Mouse (Mus musculus) cerebral cortex, adult 2 months (tissue): Measurements from ENCODE around the gene Trpm2.

Experiments used
- WGBS: fragments of 180-500 bp; shearing (Covaris S2); methylation state at CpG from one replicate; pipeline ENCODE4 v1.1.7; 2018; 5-methylcytosine and 5-hydroxymethylcytosine counted together

Trpm2 gene

GRCm38 (mm10) chr10:77978351-77979350 is 8.3 kb upstream of the Trpm2 start, which contains the start of gene 1810043G02Rik:
Gene 1810043G02Rik, plus strand, starts transcription at chr10:77978524.
- WGBS, result under 1% methylated on average over 57 of the region's 57 CpGs

- WGBS, result 70% methylated on average over 8 of the region's 8 CpGs
These were observed 6.2 kb upstream of the Trpm2 start for GRCm38 (mm10) chr10:77976458-77977150.

- 56% methylated on average over 4 of the region's 4 CpGs for WGBS
These were observed 5.3 kb upstream of the Trpm2 start for GRCm38 (mm10) chr10:77975653-77976052.

DNA sequence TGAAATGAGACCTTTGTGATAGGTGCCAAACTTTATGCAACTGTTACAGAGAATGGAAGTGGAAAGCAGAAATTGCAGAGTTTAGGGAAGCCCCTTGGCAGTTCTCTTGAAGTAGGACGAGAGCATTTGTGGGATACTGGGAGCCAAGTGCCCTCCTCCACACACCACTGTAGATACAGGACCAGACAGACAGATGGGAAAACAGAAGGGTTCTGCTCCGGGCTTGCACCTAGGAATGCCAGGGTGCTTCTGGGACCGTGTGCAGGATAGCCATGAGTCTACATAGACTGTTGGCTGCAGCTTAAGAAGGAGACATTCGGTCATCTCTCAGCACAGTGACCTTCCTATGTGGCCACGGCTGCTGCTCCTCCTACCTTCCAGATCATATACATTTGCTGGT is 4.4 kb upstream of the Trpm2 start:
- WGBS, result 64% methylated on average over 5 of the region's 5 CpGs

DNA sequence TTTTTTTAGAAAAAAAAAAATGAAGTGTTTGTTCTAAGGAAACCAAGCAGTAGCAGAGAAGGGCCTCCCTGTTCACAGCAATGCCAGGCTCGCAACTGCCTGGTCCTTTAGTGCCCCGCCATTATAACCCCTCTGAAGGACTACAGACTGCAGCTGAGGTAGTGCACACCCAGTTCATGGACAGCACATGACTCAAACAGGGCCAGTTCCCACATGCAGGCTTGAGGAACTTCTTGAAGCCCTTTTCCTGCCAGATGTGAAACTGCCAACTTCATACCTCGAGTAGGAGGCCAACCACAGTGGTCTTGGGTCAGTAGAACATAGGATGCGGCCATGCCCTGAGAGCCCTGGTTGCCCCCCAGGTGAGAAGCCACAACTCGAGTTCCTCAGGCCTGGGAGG is 4.0 kb upstream of the Trpm2 start:
- 65% methylated on average over 5 of the region's 5 CpGs for WGBS

DNA sequence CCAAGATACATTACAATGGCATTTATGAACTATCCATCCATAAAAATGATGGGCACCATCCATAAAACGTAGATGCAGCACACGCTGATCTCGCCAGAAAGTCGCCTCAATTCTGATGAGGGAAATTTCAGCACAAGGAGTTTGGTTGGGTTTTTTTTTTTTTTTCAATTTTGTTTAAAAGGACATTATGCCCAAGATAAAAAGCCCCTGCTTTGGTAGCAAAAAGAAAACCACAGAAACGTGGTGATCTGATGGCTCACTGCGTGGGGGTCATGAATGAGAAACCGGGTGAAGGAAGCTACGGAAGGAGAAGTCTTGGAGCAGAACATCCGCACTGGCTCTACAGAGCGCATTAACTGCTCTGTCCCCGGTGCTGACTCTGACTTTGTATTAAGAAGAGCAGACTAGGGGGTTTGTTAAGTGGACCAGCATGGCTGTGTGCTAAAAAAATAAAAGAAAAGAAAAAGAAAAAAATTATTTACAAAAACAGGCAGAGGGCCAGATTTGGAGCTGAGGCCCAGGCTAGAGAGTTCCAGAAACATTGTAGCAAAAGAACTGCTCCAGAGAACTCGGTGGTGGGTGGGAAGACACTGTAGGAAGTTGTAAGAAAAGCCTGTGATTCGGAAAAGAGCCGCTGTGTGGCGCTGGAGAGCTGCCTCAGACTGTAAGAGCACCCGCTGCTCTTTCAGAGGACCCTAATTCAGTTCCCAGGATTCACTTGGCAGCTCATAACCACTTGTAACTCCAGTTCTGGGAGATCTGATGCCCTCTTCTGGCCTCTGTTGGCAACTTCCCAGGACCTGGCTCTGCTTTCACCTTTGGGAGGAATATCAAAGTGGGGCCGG is 1.6 kb upstream of the Trpm2 start:
- 61% methylated on average over 17 of the region's 17 CpGs for WGBS

DNA sequence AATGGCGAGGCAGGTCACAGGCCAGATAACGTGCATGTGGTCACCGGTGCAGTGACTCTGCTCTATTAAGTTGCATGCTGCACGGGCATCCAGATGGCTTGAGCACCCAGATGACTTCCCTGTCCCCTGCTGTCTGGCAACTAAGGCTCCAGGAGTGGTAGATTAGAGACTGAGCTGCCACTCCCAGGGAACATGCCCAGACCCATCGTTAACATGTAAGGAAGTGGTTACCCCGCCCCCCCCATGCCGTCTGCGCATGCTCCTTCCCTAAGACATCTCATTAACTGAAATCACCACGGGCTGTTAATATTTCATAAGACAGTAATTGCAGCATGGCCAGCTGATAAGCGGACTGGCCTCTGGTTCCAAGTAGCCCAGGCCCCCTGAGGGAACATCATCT is 828 bp upstream of the Trpm2 start:
- WGBS, result 86% methylated on average over 10 of the region's 10 CpGs

DNA sequence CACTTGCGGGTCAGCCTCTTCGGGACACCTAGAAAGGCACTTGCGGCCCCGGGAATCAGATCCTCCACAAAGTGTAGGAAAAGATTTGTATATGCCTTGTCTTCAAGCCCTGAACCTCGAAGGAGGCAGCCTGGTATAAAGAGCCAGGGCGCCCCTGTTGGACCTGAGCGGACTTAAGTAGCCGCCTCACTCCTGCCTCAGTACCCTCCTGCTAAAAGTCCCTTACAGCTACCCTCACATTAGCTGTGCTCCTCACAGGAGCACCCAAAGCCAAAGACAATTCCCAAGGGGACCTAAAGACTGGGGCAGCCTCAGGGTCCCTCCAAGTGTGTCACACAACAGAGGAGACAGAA is 414 bp downstream of the Trpm2 start:
- WGBS, result 14% methylated on average over 8 of the region's 8 CpGs

DNA sequence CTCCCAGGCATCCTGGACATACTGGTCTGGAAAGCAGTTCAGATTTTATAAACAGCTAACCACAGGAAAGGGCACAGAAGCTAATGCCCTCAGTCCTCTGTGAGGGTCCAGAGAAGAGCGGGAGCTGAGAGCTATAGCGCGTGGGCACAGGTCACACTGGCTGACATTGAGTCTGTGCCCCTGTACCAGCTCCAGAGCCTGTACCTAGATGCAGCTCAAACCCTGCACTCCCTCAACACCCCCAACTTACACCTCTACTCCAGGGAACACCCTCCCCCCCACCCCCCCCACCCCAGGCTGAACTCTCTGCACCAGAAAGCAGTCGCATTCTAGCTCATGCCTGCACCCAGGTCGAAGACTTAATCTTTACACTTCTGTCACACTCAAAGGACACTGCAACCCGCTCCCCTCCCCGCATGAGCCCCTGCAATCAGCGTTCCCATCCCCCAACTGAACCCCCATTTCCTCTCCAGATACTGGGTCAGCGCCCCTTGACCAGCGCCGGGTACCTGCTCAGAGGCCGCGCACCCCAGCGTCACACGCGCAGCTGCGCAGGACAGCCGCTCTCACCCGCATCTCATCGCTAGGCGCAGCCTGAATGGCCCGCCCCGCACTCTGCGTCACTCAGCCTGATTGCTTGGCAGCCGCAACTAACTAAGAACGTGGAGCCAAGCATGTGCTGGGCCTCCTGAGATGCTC is 940 bp downstream of the Trpm2 start:
- WGBS, result 4% methylated on average over 26 of the region's 26 CpGs

- 81% methylated on average over 6 of the region's 6 CpGs for WGBS
These were observed 6.4 kb downstream of the Trpm2 start for GRCm38 (mm10) chr10:77963971-77964370.

DNA sequence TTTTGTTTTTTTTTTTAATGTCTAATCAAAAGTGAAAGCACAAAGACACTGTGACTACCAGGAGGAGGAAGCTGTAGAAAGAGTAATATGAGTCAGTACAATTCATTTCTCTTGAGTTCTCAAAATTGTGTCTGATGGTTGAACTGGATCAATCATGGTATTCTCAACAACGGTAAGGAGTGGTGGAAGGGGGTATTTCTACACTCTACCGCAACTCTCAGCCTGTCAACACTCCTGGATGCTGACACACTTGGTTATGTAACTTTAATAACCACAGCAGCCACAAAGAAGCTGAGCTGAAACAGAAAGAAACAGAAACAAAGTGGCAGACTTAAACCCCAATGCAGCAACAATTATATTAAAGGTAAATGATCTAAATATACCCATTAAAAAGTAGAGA is 7.6 kb downstream of the Trpm2 start:
- 93% methylated on average over 2 of the region's 2 CpGs for WGBS

DNA sequence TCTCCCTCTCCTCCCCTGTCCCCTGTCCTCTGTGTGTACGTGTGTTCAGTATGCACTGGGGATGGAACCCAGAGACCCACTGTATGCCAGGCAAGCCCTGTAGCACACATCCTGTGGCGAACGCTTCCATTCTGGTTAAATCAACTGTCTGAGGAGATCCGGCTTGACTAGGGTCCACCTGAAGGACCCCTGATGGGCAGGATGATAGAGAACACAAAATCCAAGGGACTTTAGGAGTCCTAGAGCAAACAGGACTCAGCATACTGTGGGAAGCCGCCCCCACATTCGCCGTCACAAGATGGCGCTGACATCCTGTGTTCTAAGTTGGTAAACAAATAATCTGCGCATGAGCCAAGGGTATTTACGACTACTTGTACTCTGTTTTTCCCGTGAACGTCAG is 19.9 kb downstream of the Trpm2 start:
- WGBS, result 89% methylated on average over 10 of the region's 12 CpGs

DNA sequence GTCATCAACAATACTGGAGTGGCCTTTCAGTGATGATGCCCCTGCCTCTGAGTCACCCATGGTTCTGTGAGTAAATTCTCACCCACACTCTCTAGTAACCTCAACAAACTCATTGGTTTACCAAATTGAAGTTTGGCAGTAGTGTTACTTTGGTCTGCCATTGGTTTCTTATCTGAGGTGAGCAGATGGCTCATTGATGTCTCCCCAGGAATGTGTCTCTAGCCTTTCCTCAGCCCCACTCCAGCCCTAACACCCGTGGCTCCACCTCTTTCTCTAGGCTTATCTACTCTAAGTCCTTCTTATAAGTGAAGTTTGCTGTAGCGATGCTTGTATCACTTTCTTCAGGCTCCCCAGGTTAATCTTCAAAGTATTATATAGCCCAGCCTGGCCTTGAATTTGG is 30.7 kb downstream of the Trpm2 start:
- WGBS, result 82% methylated on average over 2 of the region's 2 CpGs

- 58% methylated on average over 10 of the region's 10 CpGs for WGBS
These were observed 43.0 kb downstream of the Trpm2 start for GRCm38 (mm10) chr10:77927375-77927774.

DNA sequence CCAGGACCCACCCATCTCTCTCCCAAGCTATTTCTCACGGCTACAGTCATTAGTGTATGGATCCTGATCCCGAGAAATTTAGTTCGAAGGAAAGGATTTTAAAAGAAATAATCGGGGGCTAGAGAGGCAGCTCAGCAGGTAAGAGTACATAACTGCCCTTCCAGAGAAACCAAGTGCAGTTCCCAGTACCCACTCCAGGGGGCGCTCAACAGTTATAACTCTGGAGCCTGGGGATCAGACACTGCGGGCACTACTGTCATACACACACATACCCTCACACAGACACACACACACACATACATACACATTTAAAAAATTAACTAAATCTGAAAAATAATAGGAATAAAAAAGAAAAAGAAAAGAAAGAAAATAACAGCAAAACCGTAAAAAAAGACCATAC is 44.2 kb downstream of the Trpm2 start:
- WGBS, result 44% methylated on average over 7 of the region's 7 CpGs

DNA sequence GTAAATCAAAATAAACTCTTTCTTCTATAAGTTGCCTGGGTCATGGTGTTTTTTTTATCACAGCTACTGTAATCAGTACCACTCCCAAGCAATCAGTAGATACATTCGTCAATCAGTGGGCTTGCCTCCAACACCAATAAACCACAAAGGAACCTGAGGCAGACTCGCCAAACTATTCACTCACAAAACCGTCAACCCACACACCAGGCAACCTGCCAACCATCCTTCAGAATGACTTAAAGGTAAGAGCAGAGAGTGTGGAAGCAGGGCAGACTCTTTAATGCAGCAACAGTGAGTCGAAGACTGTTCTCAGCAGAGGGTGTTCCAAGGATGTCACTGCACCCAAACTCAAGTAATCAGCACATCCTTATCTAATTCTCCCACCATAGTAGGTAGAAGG is 47.7 kb downstream of the Trpm2 start:
- 38% methylated on average over 4 of the region's 4 CpGs for WGBS

GRCm38 (mm10) chr10:77921009-77921408 is 49.4 kb downstream of the Trpm2 start:
- WGBS, result 34% methylated on average over 5 of the region's 5 CpGs

- WGBS, result 54% methylated on average over 8 of the region's 8 CpGs
These were observed 53.6 kb downstream of the Trpm2 start for GRCm38 (mm10) chr10:77916636-77917335.

DNA sequence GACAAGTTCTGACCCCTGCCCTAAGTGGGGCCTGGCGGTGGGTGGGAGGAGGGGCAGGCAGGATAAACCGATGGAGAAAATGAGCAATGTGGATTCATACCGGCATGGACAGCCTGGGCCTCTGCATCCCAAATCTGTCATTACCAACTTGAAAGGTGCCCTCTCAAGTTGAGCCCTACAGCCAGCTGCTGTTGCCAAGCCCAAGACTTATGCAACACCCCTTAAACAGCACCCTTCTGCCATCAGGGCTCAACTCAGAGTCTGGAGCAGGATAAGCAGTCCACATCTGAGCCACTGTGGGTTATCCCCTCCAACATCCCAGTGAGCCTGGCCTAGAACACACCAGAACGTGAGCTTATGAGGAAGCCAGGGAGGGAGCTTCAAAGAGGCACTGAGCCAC is 57.1 kb downstream of the Trpm2 start:
- WGBS, result 86% methylated on average over 4 of the region's 4 CpGs

- 36% methylated on average over 7 of the region's 7 CpGs for WGBS
These were observed 57.8 kb downstream of the Trpm2 start for GRCm38 (mm10) chr10:77912605-77913004.
